Mouse (Mus musculus): ENCODE results near the gene Car12. TPM values are rescaled to one million over a fixed set of nuclear protein-coding genes. Genes with fewer than 3 reads are reported as not detected.

Car12 gene
- polyA plus RNA-seq (2017; shearing (Covaris generic)) = 1.3 TPM

GRCm38 (mm10) chr9:66713135-66714021, at the start of gene Car12:
Gene Car12, plus strand, starts transcription at chr9:66713686.

GRCm38 (mm10) chr9:66795464-66796324, 82.2 kb downstream of the Car12 start, which contains the start of gene Aph1b:
Gene Aph1b, minus strand, starts transcription at chr9:66795490.

GRCm38 (mm10) chr9:66796739-66797138, 83.3 kb downstream of the Car12 start, which contains the start of gene Gm10647:
Gene Gm10647, plus strand, starts transcription at chr9:66797039.

Other genes starting within 250 kb of the Car12 start
- gene Fbxl22, start 199.1 kb upstream of the Car12 start, polyA plus RNA-seq (2017; shearing (Covaris generic)) = 0.49 TPM
- 154 TPM for gene Usp3, start 120.5 kb upstream of the Car12 start, polyA plus RNA-seq (2017; shearing (Covaris generic))
- 0.49 TPM for gene Aph1b, start 81.8 kb downstream of the Car12 start, polyA plus RNA-seq (2017; shearing (Covaris generic))
- gene Gm10647, start 83.4 kb downstream of the Car12 start, polyA plus RNA-seq (2017; shearing (Covaris generic)) = not detected
- gene Aph1c, start 121.0 kb downstream of the Car12 start, polyA plus RNA-seq (2017; shearing (Covaris generic)) = 0.27 TPM
- gene Rab8b, start 206.0 kb downstream of the Car12 start, polyA plus RNA-seq (2017; shearing (Covaris generic)) = 263 TPM
- 73.5 TPM for gene Rps27l, start 232.4 kb downstream of the Car12 start, polyA plus RNA-seq (2017; shearing (Covaris generic))

All from effector memory CD4-positive, alpha-beta T cell, adult 5 months (primary cell).